Mouse (Mus musculus) ES-Bruce4 (cell line): Measurements from ENCODE around the gene Stk4. TPM values are rescaled to one million over a fixed set of nuclear protein-coding genes. Genes with fewer than 3 reads are reported as not detected.

Experiments
- H3K27ac ChIP-seq: 2 replicates; pipeline ENCODE4 v1.5.1; 2012; ENCODE audit warnings: low read length, inconsistent platforms; ENCODE audit not compliant: insufficient read depth
- H3K27me3 ChIP-seq: 2 replicates; pipeline ENCODE4 v1.6.1; 2012; ENCODE audit warnings: mild to moderate bottlenecking, low read length, inconsistent platforms; ENCODE audit not compliant: control insufficient read depth, poor library complexity, insufficient read depth, severe bottlenecking
- H3K36me3 ChIP-seq: 2 replicates; pipeline ENCODE4 v1.6.1; 2012; ENCODE audit warnings: inconsistent platforms, mild to moderate bottlenecking, low read length, moderate library complexity; ENCODE audit not compliant: control insufficient read depth, poor library complexity, insufficient read depth, severe bottlenecking
- H3K4me1 ChIP-seq: one replicate; pipeline ENCODE4 v1.8.1; 2011; ENCODE audit warnings: low read length; ENCODE audit not compliant: control insufficient read depth, insufficient read depth
- H3K4me3 ChIP-seq: 2 replicates; pipeline ENCODE4 v1.5.1; 2011; ENCODE audit warnings: low read depth, mild to moderate bottlenecking, low read length
- H3K9ac ChIP-seq: 2 replicates; pipeline ENCODE4 v1.6.1; 2012; ENCODE audit warnings: low read depth, mild to moderate bottlenecking, inconsistent platforms; ENCODE audit not compliant: poor library complexity, severe bottlenecking
- H3K9me3 ChIP-seq: replicated peaks from 2 replicates; pipeline ENCODE4 v1.6.1; 2012; ENCODE audit warnings: mild to moderate bottlenecking, low read length, inconsistent platforms; ENCODE audit not compliant: control insufficient read depth, poor library complexity, insufficient read depth, severe bottlenecking
- CTCF ChIP-seq: IDR thresholded peaks from one replicate; pipeline ENCODE4 v1.8.1; 2011; ENCODE audit warnings: low read depth, low read length
- EP300 ChIP-seq: IDR thresholded peaks from 2 replicates; pipeline ENCODE4 v1.6.1; 2011; ENCODE audit warnings: low read depth, low read length; ENCODE audit not compliant: insufficient read depth
- POLR2A ChIP-seq: IDR thresholded peaks from one replicate; pipeline ENCODE4 v1.8.1; 2011; ENCODE audit warnings: low read length; ENCODE audit not compliant: insufficient read depth
- polyA plus RNA-seq: library from polyadenylated mRNA; stranded (reverse); fragments of >200 nt; gene quantifications from 2 replicates; pipeline ENCODE4 v1.2.4, GENCODE M21; 2011; ENCODE audit warnings: low read depth; ENCODE audit not compliant: missing spikeins, insufficient read depth, insufficient read length

Gene Stk4
- polyA plus RNA-seq, 1 experiment: 74.8 TPM

DNA sequence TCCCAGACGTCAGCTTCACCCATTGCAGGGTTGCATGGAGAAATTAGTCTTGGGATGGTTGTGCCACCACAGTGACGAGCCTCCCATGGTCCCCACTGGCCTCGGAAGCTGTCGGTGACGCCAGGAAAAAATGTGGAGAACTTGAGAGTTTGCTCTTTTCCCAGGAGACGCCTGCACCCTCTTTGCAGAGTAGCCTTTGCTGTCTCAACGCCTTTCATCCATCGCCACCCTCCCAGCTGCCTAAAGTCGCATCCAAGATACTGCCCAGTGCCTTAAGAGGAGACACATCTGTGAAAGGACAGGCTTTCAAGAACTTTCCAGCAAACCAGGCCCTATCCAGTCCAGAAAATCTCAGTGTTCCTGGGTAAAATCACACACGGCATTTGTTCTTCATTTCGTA is 82.2 kb downstream of the Stk4 start:
- peaks cover 23% of the 10 kb centered on the region for H3K36me3 ChIP-seq
- H3K4me3 ChIP-seq: no peak overlapping the region
- H3K4me1 ChIP-seq: peaks cover 4% of the 10 kb centered on the region
- no peaks in the 10 kb centered on the region for H3K27me3 ChIP-seq
- H3K9me3 ChIP-seq: no peaks in the 10 kb centered on the region
- H3K27ac ChIP-seq: no peak overlapping the region
- TF ChIP-seq EP300 (no peak), CTCF (no peak), POLR2A (no peak)
- H3K9ac ChIP-seq: no peak overlapping the region

DNA sequence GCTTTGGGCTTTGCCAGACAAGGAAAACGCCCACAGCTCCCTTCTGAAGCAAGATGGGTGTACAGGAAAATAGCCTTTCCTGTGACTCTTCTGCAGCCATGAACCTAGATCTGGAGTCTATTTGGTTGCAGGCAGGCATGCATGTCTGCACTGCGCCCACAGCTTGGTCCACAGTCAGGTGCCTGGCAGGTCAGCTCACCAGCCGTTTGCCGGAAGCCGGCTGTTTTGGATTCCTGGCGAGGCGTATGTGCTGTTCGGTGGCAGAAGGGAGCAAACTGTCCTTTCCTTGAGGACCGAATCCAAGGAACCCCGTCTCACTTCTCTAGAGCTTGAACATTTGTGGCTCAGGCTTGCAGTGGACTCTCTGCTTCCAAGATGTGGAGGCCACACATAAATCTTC is 83.9 kb downstream of the Stk4 start:
- Histone ChIP-seq H3K36me3 (peaks cover 20% of the 10 kb centered on the region), H3K9ac (no peak overlapping the region), H3K9me3 (no peaks in the 10 kb centered on the region), H3K4me1 (peaks cover 4% of the 10 kb centered on the region), H3K4me3 (no peak overlapping the region), H3K27ac (no peak overlapping the region), H3K27me3 (no peaks in the 10 kb centered on the region)
- no peak for TF ChIP-seq EP300

DNA sequence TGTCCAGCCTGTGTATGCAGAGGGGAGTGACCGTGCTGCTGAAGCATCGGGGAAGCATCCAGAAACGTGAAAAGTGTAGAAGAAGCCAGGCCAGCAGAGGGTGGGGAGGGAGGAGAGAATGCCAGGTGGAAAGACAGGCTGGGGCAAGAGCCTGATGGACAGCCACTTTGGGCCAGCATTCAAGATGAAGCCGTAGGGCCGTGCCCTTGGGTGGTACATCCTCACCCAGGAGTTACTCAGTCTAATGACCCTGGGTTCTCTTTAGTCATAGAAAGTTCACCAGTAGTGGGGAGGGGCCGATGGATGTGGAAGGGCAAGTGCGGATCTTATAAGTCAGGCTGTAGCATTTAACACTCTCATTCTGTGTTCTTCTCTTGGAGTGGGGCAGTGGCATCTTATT is 86.0 kb downstream of the Stk4 start:
- H3K4me1 ChIP-seq: no peaks in the 10 kb centered on the region
- H3K27me3 ChIP-seq: no peaks in the 10 kb centered on the region
- H3K9me3 ChIP-seq: no peaks in the 10 kb centered on the region
- TF ChIP-seq EP300 (no peak), CTCF (no peak), POLR2A (no peak)
- no peak overlapping the region for H3K27ac ChIP-seq
- H3K36me3 ChIP-seq: peaks cover 20% of the 10 kb centered on the region
- no peak overlapping the region for H3K9ac ChIP-seq
- no peak overlapping the region for H3K4me3 ChIP-seq

DNA sequence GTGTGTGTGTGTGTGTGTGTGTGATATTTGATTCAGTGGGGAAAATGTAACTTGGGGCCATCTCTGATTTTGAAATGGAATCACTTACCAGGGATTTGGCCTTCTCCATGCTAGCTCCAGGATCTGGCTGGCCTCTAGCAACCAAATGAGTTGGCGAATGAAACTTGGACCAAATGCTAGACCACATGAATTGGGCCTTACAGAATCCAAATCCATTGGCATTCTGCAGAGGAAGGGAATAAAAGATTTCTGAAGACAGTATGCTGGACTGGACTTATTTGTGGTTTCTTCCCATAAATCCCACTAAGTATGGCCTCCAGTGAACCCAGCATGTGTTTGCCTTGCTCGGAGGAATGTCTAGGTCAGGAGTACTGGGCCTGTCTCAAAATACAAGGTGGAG is 88.7 kb downstream of the Stk4 start:
- Histone ChIP-seq H3K27ac (no peak overlapping the region), H3K9ac (no peak overlapping the region), H3K4me1 (no peaks in the 10 kb centered on the region), H3K27me3 (no peaks in the 10 kb centered on the region), H3K4me3 (no peak overlapping the region), H3K36me3 (no peaks in the 10 kb centered on the region), H3K9me3 (no peaks in the 10 kb centered on the region)
- TF ChIP-seq EP300 (no peak), CTCF (no peak), POLR2A (no peak)

DNA sequence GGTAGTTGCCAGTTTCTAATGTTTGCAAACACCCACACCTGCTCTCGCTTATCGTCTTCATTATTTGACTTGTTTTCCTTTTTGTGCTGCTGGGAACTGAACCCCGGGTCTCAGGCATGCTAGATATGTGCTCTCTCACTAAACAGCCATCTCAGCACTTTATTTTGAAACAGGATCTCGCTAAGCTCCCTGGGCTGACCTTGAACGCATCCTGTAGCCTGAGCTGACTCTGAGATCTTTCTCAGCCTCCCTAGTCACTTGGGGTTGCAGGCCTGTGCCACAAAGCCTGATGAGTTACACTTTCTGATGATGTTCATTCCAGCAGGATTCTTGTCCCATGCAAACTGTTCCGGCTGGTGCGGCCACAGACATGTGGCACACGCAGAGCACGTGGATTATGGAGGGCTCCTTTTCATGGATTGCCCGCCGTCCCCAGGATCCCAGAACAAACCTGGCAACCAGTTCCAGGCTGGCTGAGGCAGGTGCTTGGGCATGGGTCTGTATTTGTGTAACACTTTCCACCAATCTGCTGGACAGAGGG is 91.5 kb downstream of the Stk4 start:
- Histone ChIP-seq H3K4me1 (no peaks in the 10 kb centered on the region), H3K27ac (no peak overlapping the region), H3K4me3 (no peak overlapping the region), H3K27me3 (0 out of 2 replicates have a peak, but pooled peaks cover 2% of the 10 kb centered on the region), H3K9ac (no peak overlapping the region), H3K9me3 (no peaks in the 10 kb centered on the region), H3K36me3 (no peaks in the 10 kb centered on the region)
- TF ChIP-seq CTCF (no peak), EP300 (no peak), POLR2A (no peak)

DNA sequence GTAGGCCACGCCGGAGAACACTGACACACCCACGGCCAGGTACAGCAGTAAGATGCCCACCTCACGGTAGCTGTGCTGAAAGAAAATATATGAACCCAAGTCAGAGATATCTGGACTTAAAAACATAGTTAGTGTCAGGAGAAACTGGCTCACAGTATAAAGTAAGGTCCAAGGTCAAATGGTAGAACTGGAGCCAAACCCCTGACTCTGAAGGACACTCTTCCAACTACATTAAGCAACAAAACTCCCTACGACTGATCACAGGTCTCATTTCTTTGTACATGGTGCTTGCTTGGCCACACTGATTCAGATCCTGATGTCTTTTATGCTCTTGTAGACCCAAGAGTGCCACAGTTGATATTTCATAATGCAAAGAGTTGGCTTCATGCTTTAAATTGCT is 94.8 kb downstream of the Stk4 start:
- Histone ChIP-seq H3K27ac (no peak overlapping the region), H3K9me3 (no peaks in the 10 kb centered on the region), H3K9ac (no peak overlapping the region), H3K4me3 (no peak overlapping the region), H3K27me3 (peaks cover 11% of the 10 kb centered on the region), H3K4me1 (no peaks in the 10 kb centered on the region), H3K36me3 (no peaks in the 10 kb centered on the region)
- TF ChIP-seq CTCF (no peak), EP300 (no peak), POLR2A (no peak)
